Mouse (Mus musculus): ENCODE results near the gene 4930550C14Rik.

4930550C14Rik gene

GRCm38 (mm10) chr9:53404753-53405722, 2.9 kb downstream of the 4930550C14Rik start:
- peak; percentile 58 for DNase-seq

- no peak for DNase-seq
Measured at GRCm38 (mm10) chr9:53408548-53408947, 6.4 kb downstream of the 4930550C14Rik start.

- no peak for DNase-seq
Measured at GRCm38 (mm10) chr9:53408953-53409361, 6.8 kb downstream of the 4930550C14Rik start.

GRCm38 (mm10) chr9:53409427-53409826, 7.3 kb downstream of the 4930550C14Rik start:
- no peak for DNase-seq

GRCm38 (mm10) chr9:53422133-53422896, 20.2 kb downstream of the 4930550C14Rik start:
- DNase-seq = no peak

GRCm38 (mm10) chr9:53426726-53427125, 24.6 kb downstream of the 4930550C14Rik start:
- no peak for DNase-seq

- no peak for DNase-seq
Measured at GRCm38 (mm10) chr9:53427638-53428037, 25.5 kb downstream of the 4930550C14Rik start.

- no peak for DNase-seq
Measured at GRCm38 (mm10) chr9:53435830-53436570, 33.9 kb downstream of the 4930550C14Rik start.

- DNase-seq = no peak
Measured at GRCm38 (mm10) chr9:53450609-53451008, 48.5 kb downstream of the 4930550C14Rik start.

GRCm38 (mm10) chr9:53452038-53452437, 49.9 kb downstream of the 4930550C14Rik start:
- no peak for DNase-seq

- no peak for DNase-seq
Measured at GRCm38 (mm10) chr9:53472806-53473518, 70.8 kb downstream of the 4930550C14Rik start.
